Mouse (Mus musculus) brain, adult 2 months (tissue): ENCODE data around the gene Sdhd.
"Not testable (repeated sequence)": the region's sequence is repeated elsewhere in the genome, so short reads cannot be mapped to it uniquely, and the experiment has no call there.

Experiments used
- DNase-seq: peaks from one replicate; pipeline ENCODE4 v3.0.0; 2011; ENCODE audit warnings: low read depth, low spot score

Gene Sdhd

DNA sequence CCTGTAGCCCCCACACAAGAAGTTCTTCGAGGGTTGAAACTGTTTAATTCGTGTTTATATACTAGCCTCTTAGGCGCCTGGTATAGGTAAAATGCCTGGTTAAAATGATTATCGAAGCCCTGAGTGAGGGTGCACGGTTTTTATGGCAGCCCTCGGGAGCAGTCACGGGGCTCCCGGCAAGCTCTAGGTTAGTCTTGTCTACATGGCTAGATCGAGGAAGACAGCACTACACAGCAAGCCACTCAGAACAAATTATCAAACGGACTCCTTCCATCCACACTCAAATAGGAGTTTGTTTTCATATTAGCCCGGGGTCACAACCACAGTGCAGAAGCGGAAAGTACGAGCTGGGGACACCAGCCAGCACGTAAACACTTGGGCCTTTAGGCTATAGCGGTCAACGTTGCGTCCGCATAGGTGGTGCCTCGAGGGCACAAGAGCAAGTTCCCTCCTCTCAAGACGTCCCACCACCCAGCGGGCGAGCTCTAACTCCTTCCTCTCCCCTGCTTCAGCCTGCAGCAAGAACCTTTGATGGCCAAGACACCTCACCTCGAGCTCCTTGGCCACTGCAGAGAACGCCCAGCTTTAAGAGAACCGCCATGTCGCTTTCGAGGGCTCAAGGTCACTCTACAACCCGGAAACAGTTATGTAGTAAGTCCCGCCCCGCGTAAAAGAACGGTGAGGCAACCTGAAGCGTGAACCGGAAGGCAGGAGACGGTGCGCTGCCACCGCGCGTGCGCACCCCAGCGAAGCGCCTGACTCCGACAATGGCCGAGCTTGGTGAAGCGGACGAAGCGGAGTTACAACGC, at the start of gene Sdhd, which contains the start of gene Timm8b:
Sdhd (minus strand) TSS at position 624 of the 809 bp plus-strand sequence.
Timm8b (plus strand) TSS at position 722 of the 809 bp plus-strand sequence.
- peak; percentile 98 for DNase-seq

DNA sequence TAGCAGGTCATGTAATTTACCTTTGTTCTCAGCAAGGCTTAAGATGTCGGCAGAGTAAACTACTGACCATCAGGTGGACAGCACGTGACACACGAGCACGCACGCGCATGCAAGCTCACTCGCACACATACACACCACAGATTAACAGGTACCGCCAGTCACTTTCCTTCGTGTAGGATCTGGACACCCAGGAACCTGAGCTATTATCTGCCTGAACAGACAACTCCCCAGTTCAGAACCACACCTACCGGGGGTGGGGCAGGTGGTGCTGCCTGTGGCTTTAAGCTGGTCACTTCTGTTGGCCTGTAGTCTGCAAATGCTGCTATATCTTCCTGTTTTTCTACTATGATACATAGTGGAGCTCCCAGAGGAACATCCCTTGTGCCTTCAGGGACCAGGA, 46.9 kb upstream of the Sdhd start:
- no peak for DNase-seq

DNA sequence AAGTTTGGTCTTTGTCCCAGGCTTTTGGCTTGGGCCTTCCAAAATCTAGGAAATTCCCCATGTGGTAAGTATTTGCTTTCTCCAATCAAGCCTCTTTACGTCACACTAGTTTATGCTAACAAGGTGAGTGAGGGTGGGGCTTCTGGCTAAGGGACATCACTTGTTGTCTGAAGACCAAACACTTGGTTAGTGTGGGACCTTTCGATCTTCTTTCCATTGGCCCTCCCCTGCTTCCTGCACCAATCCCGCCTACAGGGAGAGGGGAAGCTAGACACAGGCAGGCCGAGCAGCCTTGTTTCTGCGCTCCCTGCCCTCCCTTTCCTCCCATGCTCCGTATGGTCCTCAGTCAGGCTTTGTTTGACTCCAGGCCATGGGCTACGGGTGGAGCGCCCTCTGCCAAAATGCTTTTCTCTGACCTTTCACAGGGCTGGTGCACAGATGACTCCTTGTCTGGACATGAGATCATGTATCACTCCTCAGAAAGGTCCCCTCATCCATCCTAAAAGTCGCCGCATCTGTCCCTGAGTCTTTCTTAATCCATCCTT, 43.3 kb upstream of the Sdhd start:
- no peak for DNase-seq

DNA sequence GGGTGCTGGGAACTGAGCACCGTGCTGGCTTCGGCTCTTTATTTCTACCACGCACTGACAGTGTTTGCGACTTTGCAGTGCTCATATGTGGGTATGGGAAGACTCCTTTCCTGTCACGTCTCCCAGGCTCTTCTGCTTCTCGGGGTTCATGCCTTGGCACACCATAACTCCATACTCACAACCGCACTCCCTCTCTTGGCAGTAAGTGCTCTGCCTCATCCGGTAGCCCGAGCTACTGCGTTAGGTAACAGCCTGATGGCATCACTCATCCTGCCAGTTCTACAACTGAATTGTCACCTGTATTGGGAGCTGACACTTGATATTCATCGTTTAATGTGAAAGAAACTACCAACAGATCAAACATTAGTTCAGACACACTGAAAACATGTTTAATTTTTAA, 30.7 kb upstream of the Sdhd start:
- DNase-seq: no peak

- DNase-seq: peak; percentile 18
Observed at GRCm38 (mm10) chr9:50633059-50633458, 29.4 kb upstream of the Sdhd start.

- DNase-seq: no peak
Observed at GRCm38 (mm10) chr9:50632016-50632688, 28.5 kb upstream of the Sdhd start.

DNA sequence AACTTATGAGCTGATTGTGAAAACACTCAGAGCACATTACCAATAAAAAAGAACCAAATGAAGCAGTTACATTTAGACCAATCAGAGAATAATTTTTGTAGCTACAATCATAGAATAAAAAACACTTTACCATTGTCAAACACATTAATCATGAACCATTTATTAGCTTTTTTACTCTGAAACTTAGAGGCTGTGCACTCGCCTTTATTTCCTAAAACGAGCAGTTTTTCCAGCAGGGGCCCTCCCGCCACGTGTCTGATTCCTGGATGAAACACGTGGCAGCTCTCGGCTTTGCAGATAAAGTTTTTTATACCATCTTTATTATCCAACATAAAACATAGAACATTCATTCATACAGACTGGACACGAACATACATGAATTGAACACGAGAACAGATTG, 27.3 kb upstream of the Sdhd start:
- DNase-seq: not testable (repeated sequence)

DNA sequence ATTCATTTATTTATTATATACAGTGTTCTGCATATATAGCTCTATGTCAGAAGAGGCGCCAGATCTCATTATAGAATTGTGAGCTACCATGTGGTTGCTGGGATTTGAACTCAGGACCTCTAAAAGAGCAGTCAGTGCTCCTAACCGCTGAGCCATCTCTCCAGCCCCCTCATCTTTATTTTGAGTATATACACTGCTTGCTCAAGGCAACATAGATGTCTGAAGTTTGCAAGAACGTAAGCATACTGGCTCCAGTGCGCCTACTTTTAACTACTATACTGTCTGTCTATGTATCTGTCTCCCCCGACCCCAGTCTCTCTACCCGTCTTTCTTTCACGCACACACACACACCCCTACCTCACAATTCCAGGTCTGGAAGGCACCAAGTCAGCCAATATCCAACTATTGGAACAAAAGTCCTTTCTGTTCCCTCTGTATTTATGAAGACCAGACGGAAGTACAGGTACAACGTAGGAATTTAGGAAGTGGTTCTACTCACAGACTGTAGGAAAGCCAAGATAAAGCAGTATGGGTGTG, 14.2 kb upstream of the Sdhd start:
- no peak for DNase-seq

DNA sequence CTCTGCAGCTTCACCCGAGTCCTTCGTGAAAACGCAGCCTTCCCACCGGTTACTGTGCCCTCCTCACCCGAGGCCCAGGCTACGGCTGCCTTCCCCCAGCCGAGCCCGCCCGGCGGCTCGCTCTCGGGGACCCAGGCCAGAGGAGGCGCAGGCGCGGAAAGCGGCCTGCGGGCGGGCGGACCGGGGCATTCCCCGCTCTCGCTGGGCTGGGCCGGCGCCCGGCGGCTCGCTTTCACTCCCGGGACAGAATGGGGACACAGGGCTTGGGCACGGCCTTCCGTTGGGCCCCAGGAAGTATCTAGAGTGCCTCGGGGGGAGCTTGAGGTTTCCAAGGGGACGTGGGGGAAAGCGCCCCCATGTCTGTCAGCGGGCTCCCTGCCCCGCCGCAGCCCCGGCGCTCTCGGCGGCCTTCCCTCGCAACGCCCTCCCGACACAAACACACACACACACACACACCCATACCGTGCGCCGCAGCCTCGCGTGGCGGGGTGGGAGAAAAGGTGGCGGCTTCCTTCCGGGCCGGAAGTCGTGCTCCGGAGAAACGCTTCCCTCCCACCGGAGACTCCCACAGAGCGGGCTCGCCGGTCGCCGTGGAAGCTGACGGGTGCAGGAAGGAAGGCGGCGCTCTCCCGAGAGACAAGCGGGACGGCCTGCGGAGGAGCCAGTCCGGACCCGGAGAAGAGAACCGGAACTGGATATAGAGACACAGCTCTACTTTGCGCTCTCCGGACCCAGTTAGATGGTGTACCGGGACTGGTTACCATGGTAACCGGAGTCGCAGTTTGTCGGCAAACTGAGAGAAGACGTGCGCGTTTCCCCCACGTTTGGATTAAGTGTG, 13.4 kb upstream of the Sdhd start, which contains the start of the genes Pih1d2 and Nkapd1:
Pih1d2 (plus strand) TSS at position 556 of the 838 bp plus-strand sequence.
Nkapd1 (minus strand) TSS at position 699 of the 838 bp plus-strand sequence.
- peak; percentile 96 for DNase-seq

DNA sequence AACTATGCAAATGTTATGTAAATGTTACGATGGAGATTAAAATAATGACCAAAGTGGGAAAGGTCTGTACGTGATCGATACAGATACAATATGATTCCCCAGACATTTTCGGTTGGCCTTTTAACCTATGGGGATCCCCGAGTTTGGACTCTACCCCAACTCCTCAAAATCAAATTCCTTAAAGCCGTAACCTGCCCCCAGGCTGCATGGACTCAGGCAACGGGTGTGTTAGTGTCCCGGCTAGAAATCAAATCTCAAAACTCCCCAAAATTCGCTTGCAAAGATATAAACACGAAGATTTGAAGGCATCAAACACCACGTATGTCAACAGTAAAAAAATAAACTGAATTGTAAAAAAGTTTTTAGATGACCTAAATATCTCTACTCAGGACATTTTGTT, 12.5 kb upstream of the Sdhd start:
- no peak for DNase-seq

GRCm38 (mm10) chr9:50612115-50612514, 8.5 kb upstream of the Sdhd start:
- DNase-seq: peak; percentile 62

DNA sequence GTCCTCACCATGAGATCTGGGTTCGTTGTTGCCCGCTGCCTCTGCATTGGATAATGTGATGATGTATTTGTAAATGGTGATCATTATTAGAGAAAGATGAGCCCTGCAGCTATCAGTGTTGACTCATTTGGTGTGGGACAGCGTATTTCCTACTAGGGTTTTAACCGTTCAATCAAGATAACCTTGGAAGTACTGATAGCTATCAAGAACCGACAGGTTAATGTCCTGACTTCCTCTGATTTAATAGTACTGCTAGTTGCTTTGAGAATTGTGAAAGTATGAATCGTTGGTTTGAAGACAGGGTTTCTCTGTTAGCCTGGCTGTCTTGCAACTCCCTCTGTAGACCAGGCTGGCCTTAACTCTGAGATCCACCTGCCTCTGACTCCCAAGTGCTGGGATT, 726 bp upstream of the Sdhd start:
- DNase-seq: no peak

GRCm38 (mm10) chr9:50603998-50604324, 349 bp upstream of the Sdhd start:
- no peak for DNase-seq

DNA sequence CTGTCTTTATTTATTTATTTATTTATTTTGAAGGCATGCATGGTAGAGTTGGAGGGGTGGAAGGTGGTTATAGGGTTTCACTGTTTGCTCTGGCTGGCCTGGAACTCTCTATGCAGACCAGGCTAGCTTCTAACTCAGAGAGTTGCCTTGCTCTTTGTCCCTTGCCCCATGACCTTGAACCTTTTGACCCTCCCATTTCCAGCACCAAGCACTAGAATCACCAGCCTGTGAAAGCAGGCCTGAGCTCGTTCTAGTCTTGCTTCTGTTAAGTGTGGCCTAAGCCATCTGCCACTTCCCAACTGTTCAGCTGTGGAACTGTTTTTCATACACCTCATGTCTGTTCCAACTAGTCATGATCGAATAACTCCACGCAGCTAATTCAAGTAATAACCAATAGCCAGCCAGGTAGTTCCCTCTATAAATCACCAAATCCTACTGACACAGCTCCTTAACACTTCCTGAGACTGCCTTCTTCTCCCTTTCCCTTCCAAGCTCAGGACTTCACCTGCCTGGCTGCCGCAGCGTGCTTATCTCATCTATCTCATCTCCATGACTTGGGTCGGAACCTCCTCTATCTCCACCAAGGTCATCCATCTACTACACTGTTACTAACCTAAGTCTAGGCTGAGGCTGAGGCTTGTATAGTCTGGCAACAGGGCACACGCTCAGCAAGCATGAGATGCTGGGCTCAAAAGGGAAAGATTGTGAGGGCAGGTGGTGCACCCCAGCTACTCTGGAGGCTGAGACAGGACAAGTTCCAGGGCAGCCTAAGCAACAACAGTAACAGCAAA, 1.4 kb downstream of the Sdhd start:
- no peak for DNase-seq

DNA sequence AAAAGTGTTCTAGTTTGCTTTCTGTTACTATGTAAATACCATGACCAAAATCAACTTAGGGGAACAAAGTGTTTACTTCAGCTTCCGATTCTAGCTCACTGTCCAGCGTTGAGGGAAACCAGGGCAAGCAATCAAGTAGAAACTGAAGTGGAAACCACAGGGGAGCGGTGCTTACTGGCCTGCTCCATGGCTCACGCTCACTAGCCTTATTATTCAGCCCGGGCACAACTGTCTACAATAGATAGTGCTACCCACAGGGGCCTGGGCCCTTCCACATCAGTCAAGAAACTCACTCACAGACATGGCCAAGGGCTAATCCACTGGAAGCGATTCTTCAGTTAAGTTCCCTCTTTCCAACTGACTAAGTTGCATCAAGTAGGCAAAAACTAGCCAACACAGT, 2.1 kb downstream of the Sdhd start:
- no peak for DNase-seq

- no peak for DNase-seq
Observed at GRCm38 (mm10) chr9:50596973-50597372, 6.6 kb downstream of the Sdhd start.

- DNase-seq: no peak
Observed at GRCm38 (mm10) chr9:50594794-50595417, 8.7 kb downstream of the Sdhd start.

GRCm38 (mm10) chr9:50593544-50593943, 10.1 kb downstream of the Sdhd start:
- DNase-seq: peak; percentile 61

DNA sequence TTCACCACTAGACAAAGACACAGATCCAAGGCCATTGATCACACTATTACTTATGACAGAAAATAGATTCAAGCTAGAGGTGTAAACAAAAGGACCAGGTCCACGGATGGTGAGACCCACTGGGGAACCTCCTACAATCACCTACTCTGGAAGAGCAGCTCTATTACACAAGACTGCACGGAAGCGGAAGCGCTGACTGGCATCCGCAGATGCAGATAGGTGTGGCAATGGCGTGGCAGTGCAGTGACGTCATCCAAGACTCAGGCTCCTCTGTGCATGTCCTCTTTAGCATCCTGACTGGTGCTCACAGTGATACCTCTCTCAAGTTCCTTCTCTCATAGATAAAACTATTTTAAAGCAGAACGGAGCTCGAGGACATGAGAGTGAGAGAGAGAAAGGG, 10.7 kb downstream of the Sdhd start:
- no peak for DNase-seq

DNA sequence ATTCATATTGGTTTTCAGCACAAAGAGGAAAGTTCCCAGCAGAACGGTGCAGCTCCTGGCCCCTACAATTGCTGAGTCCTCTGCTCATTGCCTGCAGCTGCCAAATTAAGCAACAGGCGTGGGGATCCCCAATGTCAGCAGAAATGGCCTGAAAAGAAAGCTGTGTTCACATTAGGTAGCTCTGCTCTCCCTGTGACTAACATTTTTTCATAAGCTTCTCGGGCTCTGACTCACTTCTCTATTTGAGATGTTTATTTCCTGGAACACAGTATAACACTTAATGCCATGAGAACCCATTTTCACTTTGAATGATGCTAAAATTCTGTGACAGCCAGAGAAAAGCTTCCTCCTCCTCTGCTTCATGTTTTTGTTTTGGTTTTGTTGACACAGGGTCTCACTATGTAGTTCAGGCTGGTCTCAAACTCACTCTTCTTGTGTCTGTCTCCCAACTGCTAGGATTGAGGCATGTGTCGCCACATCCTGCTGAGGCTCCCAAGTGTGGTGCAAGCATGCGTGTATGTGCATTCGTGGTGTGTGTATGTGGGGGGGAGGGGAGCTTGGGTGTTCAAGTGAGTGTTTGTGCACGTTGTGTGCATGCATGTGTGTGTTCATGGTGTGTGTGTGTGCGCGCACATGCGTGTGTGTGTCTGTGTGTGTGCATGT, 12.6 kb downstream of the Sdhd start:
- peak; percentile 46 for DNase-seq
